Mouse (Mus musculus) heart, embryonic 14.5 days (tissue): ENCODE measurements around the gene Tbc1d5. TPM values are rescaled to one million over a fixed set of nuclear protein-coding genes. Genes with fewer than 3 reads are reported as not detected.
"Not testable (repeated sequence)": the region's sequence is repeated elsewhere in the genome, so short reads cannot be mapped to it uniquely, and the experiment has no call there.

Experiments
- ATAC-seq: fragments of 200-750 bp; cut with Nextera tagmentation; 2 replicates; pipeline ENCODE4 v1.8.0; 2017; ENCODE audit warnings: low read depth, moderate TSS enrichment; ENCODE audit not compliant: insufficient number of reproducible peaks, insufficient read depth, low FRiP score
- H3K27ac ChIP-seq, 2 experiments: fragments of 200-500 bp in 1 of 2; fragments of 300-500 bp in 1 of 2; sonication (generic) in 1 of 2; replicated peaks in 1 of 2; 2 replicates each; pipeline ENCODE4 v1.5.1; 2012 to 2014; ENCODE audit warnings: low read depth in 2 of 2, low read length in 2 of 2, control low read depth in 1 of 2, mild to moderate bottlenecking in 1 of 2, mixed read lengths in 1 of 2; ENCODE audit not compliant: control insufficient read depth in 1 of 2, insufficient read depth in 1 of 2
- H3K27me3 ChIP-seq: fragments of 300-500 bp; sonication (generic); 2 replicates; pipeline ENCODE4 v1.6.1; 2014; ENCODE audit warnings: mild to moderate bottlenecking, low read length, control low read depth; ENCODE audit not compliant: control insufficient read depth, insufficient read depth
- H3K36me3 ChIP-seq: fragments of 300-500 bp; sonication (generic); 2 replicates; pipeline ENCODE4 v1.6.1; 2014; ENCODE audit warnings: mild to moderate bottlenecking, control low read depth, low read length, mixed read lengths; ENCODE audit not compliant: control insufficient read depth, insufficient read depth
- H3K4me1 ChIP-seq, 2 experiments: fragments of 200-500 bp in 1 of 2; fragments of 300-500 bp in 1 of 2; sonication (generic) in 1 of 2; 2 replicates each; pipeline ENCODE4 v1.6.1; 2012 to 2014; ENCODE audit warnings: low read length in 2 of 2, control low read depth in 1 of 2, mixed read lengths in 1 of 2; ENCODE audit not compliant: control insufficient read depth in 2 of 2, insufficient read depth in 2 of 2
- H3K4me2 ChIP-seq: fragments of 300-500 bp; sonication (generic); 2 replicates; pipeline ENCODE4 v1.6.1; 2014; ENCODE audit warnings: mild to moderate bottlenecking, low read length
- H3K4me3 ChIP-seq, 2 experiments: fragments of 200-500 bp in 1 of 2; fragments of 300-500 bp in 1 of 2; sonication (generic) in 1 of 2; 2 replicates each; pipeline ENCODE4 v1.5.1; 2012 to 2014; ENCODE audit warnings: low read length in 2 of 2, mild to moderate bottlenecking in 2 of 2, control low read depth in 1 of 2, low read depth in 1 of 2, moderate library complexity in 1 of 2; ENCODE audit not compliant: control insufficient read depth in 1 of 2, insufficient read depth in 1 of 2
- H3K9ac ChIP-seq: fragments of 300-500 bp; sonication (generic); 2 replicates; pipeline ENCODE4 v1.6.1; 2014; ENCODE audit warnings: mild to moderate bottlenecking, low read length
- H3K9me3 ChIP-seq: fragments of 300-500 bp; sonication (generic); 2 replicates; pipeline ENCODE4 v1.6.1; 2016; ENCODE audit warnings: low read length, control low read depth; ENCODE audit not compliant: control insufficient read depth
- WGBS: fragments of 180-500 bp; shearing (Covaris S2); extraction: QIAGEN DNeasy Blood & Tissue Kit; methylation state at CpG from one replicate; pipeline ENCODE4 v1.1.7; 2014; 5-methylcytosine and 5-hydroxymethylcytosine counted together
- polyA plus RNA-seq: library from polyadenylated mRNA; unstranded; fragments of >200 nt; fragmentation: Nextera tagmentation; extraction: Ambion mirVana; gene quantifications from 2 replicates; pipeline ENCODE4 v1.2.1, GENCODE M21; 2014

The Tbc1d5 gene
- polyA plus RNA-seq, 1 experiment from 2014 or later = 9.6 TPM

DNA sequence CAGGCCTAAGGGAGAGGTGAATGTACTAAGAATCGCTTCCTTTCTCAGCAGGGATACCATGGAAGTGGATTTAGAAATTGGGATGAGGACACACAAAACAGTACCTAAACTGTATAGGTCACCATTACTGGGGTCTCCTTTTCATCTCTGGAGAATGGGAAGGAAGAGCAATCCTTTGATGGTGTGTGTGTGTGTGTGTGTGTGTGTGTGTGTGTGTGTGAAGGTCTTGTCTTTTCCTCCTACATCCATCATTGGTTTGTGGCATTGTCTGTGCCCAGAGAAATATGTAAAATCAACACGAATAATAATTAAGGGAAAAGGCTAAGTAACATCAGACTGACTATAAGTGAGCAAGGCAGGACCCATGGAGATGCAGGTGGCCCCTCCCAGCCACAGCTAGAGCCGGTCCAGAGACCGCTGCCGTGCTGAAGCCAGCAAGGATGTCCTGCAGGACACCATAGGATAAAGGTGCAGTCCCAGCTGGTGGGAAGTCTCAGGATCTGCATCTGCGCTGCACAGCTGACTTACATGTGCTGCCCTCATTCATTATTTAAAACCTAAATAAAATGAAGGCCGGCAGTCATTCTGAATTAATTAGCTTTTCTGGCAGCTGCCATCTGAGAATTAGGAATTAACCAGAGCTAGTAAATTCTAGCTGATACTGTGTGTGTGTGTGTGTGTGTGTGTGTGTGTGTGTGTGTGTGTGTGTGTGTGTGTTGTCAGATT lies 468.5 kb downstream of the Tbc1d5 start:
- no peak overlapping the region for H3K9ac ChIP-seq
- no peak overlapping the region for H3K27ac ChIP-seq
- no peaks in the 10 kb centered on the region for H3K27me3 ChIP-seq
- H3K9me3 ChIP-seq = peaks cover 2% of the 10 kb centered on the region; the same call in 1 of the 2 replicates
- H3K4me2 ChIP-seq = no peak overlapping the region
- H3K36me3 ChIP-seq = no peaks in the 10 kb centered on the region
- ATAC-seq = no peak
- no peak overlapping the region for H3K4me3 ChIP-seq
- 84% methylated on average over 7 of the region's 7 CpGs for WGBS
- H3K4me1 ChIP-seq = no peaks in the 10 kb centered on the region

DNA sequence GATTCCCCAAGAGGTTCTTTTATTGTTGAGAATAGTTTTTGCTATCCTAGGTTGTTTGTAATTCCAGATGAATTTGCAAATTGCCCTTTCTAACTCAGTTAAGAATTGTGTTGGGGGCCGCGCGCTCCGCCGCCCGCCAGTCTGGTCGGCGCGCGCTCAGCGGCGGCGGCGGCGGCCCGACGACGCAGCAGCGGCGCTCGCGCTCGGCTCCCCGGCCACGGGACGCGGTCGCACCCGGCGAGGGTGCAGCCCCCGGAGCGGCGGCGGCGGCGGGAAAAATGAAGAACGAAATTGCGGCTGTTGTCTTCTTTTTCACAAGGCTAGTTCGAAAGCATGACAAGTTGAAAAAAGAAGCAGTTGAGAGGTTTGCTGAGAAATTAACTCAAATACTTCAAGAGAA lies 480.7 kb downstream of the Tbc1d5 start:
- H3K36me3 ChIP-seq, ATAC-seq, H3K9me3 ChIP-seq, H3K27me3 ChIP-seq, H3K9ac ChIP-seq, H3K4me1 ChIP-seq, H3K27ac ChIP-seq: not testable (repeated sequence)
- 2% methylated on average over 39 of the region's 39 CpGs for WGBS
- peak overlapping the region in 1 of 2 experiments; percentile 14; a peak in 2 of 4 replicates for H3K4me3 ChIP-seq
- H3K4me2 ChIP-seq = peak overlapping the region; percentile 56

DNA sequence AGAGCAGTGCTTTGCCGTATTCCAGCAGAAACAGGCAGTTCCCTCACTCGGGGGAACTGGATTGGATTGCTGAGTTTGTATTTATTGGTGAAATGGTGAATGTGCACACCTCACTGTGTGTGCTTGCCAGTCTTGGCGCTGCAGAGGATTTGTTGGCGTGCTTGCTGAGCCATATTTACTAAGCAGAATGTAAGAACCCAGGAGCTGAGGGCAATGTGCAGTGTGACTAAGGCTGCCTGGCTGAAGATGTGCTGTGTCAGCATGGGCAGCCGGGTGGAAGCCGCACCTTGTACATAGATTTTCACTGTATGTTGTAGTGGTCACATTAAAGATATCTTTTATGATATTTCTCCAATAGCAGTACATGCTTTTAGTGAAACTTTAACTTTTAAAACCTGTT lies 491.0 kb downstream of the Tbc1d5 start:
- no peaks in the 10 kb centered on the region for H3K27me3 ChIP-seq
- no peaks in the 10 kb centered on the region for H3K9me3 ChIP-seq
- peaks cover 13% of the 10 kb centered on the region; the same call in 1 of the 2 replicates for H3K36me3 ChIP-seq
- no peak overlapping the region for H3K4me2 ChIP-seq
- no peak overlapping the region for H3K9ac ChIP-seq
- no peak overlapping the region for H3K4me3 ChIP-seq
- no peak overlapping the region for H3K27ac ChIP-seq
- 86% methylated on average over 6 of the region's 6 CpGs for WGBS
- H3K4me1 ChIP-seq = peaks cover 6 to 8% of the 10 kb centered on the region in 2 experiments
- ATAC-seq = no peak

DNA sequence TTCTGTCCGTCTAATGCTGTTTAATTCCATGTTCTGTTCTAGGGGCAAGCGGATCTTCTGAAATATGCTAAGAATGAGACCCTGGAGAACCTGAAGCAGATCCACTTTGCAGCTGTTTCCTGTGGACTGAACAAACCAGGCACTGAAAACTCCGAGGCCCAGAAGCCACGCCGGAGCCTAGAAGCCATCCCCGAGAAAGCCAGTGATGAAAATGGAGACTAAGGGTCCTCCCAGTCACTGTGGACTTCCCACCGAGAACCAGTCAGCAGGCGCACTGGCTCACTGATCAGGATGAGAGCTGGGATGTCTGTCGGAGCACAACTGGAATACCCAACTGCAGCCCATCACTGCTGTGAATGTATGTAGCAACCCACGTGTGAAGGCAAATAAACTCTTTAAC lies 491.5 kb downstream of the Tbc1d5 start:
- H3K4me3 ChIP-seq = no peak overlapping the region
- no peak overlapping the region for H3K9ac ChIP-seq
- peaks cover 13% of the 10 kb centered on the region; the same call in 1 of the 2 replicates for H3K36me3 ChIP-seq
- no peak overlapping the region for H3K27ac ChIP-seq
- peaks cover 6 to 13% of the 10 kb centered on the region in 2 experiments for H3K4me1 ChIP-seq
- ATAC-seq = no peak
- no peaks in the 10 kb centered on the region for H3K27me3 ChIP-seq
- no peaks in the 10 kb centered on the region for H3K9me3 ChIP-seq
- H3K4me2 ChIP-seq = no peak overlapping the region
- 78% methylated on average over 10 of the region's 10 CpGs for WGBS

DNA sequence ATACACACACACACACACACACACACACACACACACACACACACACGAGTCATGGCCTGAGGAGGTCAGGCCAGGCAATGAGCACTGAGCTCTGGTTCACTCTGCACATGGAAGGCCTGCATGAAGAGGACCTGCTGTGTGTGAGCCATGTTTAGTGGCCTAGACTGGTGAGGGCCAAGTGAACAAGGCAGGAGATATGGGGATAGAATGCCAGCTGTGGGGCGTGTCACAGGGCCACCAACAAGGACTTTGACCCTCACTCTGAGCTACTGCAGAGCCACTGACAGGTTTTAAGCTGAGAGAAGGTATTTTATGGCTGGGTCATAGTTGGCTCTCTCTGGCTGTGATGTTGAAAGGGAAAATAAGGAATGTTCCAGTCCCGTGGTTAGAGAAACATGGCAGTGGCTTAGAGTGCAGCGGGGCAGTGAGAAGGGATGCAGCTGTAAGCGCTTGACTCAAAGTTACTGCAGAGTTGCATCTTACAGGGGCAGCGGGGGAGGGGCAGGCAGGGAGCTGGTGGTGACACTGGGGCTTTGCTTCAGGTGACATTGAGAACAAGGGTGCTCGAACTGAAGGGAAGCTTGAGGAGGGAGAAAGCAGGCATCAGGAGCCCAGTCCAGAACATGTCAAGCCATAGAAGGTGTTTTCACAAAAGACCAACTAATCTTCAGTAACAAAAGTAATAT lies 494.0 kb downstream of the Tbc1d5 start:
- no peaks in the 10 kb centered on the region for H3K27me3 ChIP-seq
- H3K27ac ChIP-seq = no peak overlapping the region
- H3K36me3 ChIP-seq = peaks cover 13% of the 10 kb centered on the region; the same call in 1 of the 2 replicates
- no peak overlapping the region for H3K4me2 ChIP-seq
- no peaks in the 10 kb centered on the region for H3K9me3 ChIP-seq
- no peak overlapping the region for H3K4me3 ChIP-seq
- 52% methylated on average over 7 of the region's 7 CpGs for WGBS
- no peak for ATAC-seq
- H3K9ac ChIP-seq = no peak overlapping the region
- H3K4me1 ChIP-seq = peaks cover 10 to 19% of the 10 kb centered on the region in 2 experiments
